Mouse (Mus musculus) neural tube, embryonic 12.5 days (tissue): ENCODE measurements around the gene Agtrap. TPM values are rescaled to one million over a fixed set of nuclear protein-coding genes. Genes with fewer than 3 reads are reported as not detected.

Source experiments
- ATAC-seq: fragments of 200-750 bp; cut with Nextera tagmentation; 2 replicates; pipeline ENCODE4 v1.8.0; 2017; ENCODE audit warnings: low read depth, mild to moderate bottlenecking, moderate TSS enrichment, moderate library complexity; ENCODE audit not compliant: low FRiP score
- H3K27ac ChIP-seq: fragments of 300-500 bp; sonication (generic); 2 replicates; pipeline ENCODE4 v1.5.1; 2016
- H3K27me3 ChIP-seq: fragments of 300-500 bp; sonication (generic); replicated peaks from 2 replicates; pipeline ENCODE4 v1.6.1; 2016; ENCODE audit warnings: mild to moderate bottlenecking
- H3K36me3 ChIP-seq: fragments of 300-500 bp; sonication (generic); 2 replicates; pipeline ENCODE4 v1.6.1; 2016; ENCODE audit warnings: mild to moderate bottlenecking
- H3K4me1 ChIP-seq: fragments of 300-500 bp; sonication (generic); 2 replicates; pipeline ENCODE4 v1.6.1; 2016
- H3K4me2 ChIP-seq: fragments of 300-500 bp; sonication (generic); replicated peaks from 2 replicates; pipeline ENCODE4 v1.6.1; 2016; ENCODE audit warnings: mild to moderate bottlenecking
- H3K4me3 ChIP-seq: fragments of 300-500 bp; sonication (generic); 2 replicates; pipeline ENCODE4 v1.5.1; 2016
- H3K9ac ChIP-seq: fragments of 300-500 bp; sonication (generic); 2 replicates; pipeline ENCODE4 v1.6.1; 2016; ENCODE audit warnings: mild to moderate bottlenecking
- H3K9me3 ChIP-seq: fragments of 300-500 bp; sonication (generic); 2 replicates; pipeline ENCODE4 v1.6.1; 2016; ENCODE audit warnings: mild to moderate bottlenecking
- WGBS: fragments of 180-500 bp; shearing (Covaris S2); methylation state at CpG from one replicate; pipeline ENCODE4 v1.1.7; 2016; 5-methylcytosine and 5-hydroxymethylcytosine counted together
- polyA plus RNA-seq: library from polyadenylated mRNA; unstranded; fragments of >200 nt; fragmentation: Nextera tagmentation; extraction: Ambion mirVana; gene quantifications from 2 replicates; pipeline ENCODE4 v1.2.1, GENCODE M21; 2016

The Agtrap gene
- polyA plus RNA-seq, 1 experiment from 2014 or later: 10.2 TPM

GRCm38 (mm10) chr4:148083176-148083899 is 4.5 kb downstream of the Agtrap start:
- Histone ChIP-seq H3K4me1 (peaks cover 40% of the 10 kb centered on the region), H3K9me3 (no peaks in the 10 kb centered on the region), H3K4me3 (no peak overlapping the region), H3K9ac (0 out of 2 replicates have a peak overlapping the region, but pooled peaks have one; percentile 21), H3K36me3 (0 out of 2 replicates have a peak, but pooled peaks cover 4% of the 10 kb centered on the region), H3K4me2 (no peak overlapping the region), H3K27ac (no peak overlapping the region), H3K27me3 (no peaks in the 10 kb centered on the region)
- WGBS: 63% methylated on average over 21 of the region's 21 CpGs
- ATAC-seq: no peak

GRCm38 (mm10) chr4:148082257-148083044 is 5.4 kb downstream of the Agtrap start:
- Histone ChIP-seq H3K27ac (no peak overlapping the region), H3K27me3 (no peaks in the 10 kb centered on the region), H3K4me1 (peaks cover 32% of the 10 kb centered on the region), H3K9ac (0 out of 2 replicates have a peak overlapping the region, but pooled peaks have one; percentile 21), H3K4me3 (no peak overlapping the region), H3K9me3 (no peaks in the 10 kb centered on the region), H3K36me3 (0 out of 2 replicates have a peak, but pooled peaks cover 4% of the 10 kb centered on the region), H3K4me2 (no peak overlapping the region)
- WGBS: 54% methylated on average over 12 of the region's 12 CpGs
- no peak for ATAC-seq

- Histone ChIP-seq H3K4me2 (no peak overlapping the region), H3K9ac (no peak overlapping the region), H3K4me3 (no peak overlapping the region), H3K36me3 (0 out of 2 replicates have a peak, but pooled peaks cover 4% of the 10 kb centered on the region), H3K9me3 (no peaks in the 10 kb centered on the region), H3K27me3 (no peaks in the 10 kb centered on the region), H3K27ac (no peak overlapping the region), H3K4me1 (peaks cover 21% of the 10 kb centered on the region)
- 92% methylated on average over 10 of the region's 10 CpGs for WGBS
- ATAC-seq: no peak
Measured at GRCm38 (mm10) chr4:148081201-148081600, 6.6 kb downstream of the Agtrap start.

GRCm38 (mm10) chr4:148080597-148080973 is 7.2 kb downstream of the Agtrap start:
- Histone ChIP-seq H3K36me3 (0 out of 2 replicates have a peak, but pooled peaks cover 4% of the 10 kb centered on the region), H3K27ac (no peak overlapping the region), H3K4me3 (no peak overlapping the region), H3K4me1 (peaks cover 15% of the 10 kb centered on the region), H3K9me3 (no peaks in the 10 kb centered on the region), H3K27me3 (no peaks in the 10 kb centered on the region), H3K9ac (no peak overlapping the region), H3K4me2 (no peak overlapping the region)
- ATAC-seq: no peak
- 79% methylated on average over 1 of the region's 1 CpGs for WGBS

GRCm38 (mm10) chr4:148079944-148080596 is 7.8 kb downstream of the Agtrap start:
- peaks cover 10% of the 10 kb centered on the region for H3K4me1 ChIP-seq
- no peak for ATAC-seq
- H3K27me3 ChIP-seq: no peaks in the 10 kb centered on the region
- no peak overlapping the region for H3K27ac ChIP-seq
- H3K36me3 ChIP-seq: 0 out of 2 replicates have a peak, but pooled peaks cover 4% of the 10 kb centered on the region
- H3K4me2 ChIP-seq: no peak overlapping the region
- WGBS: 90% methylated on average over 8 of the region's 8 CpGs
- H3K9me3 ChIP-seq: no peaks in the 10 kb centered on the region
- no peak overlapping the region for H3K9ac ChIP-seq
- no peak overlapping the region for H3K4me3 ChIP-seq

- Histone ChIP-seq H3K9ac (no peak overlapping the region), H3K36me3 (0 out of 2 replicates have a peak, but pooled peaks cover 4% of the 10 kb centered on the region), H3K27me3 (no peaks in the 10 kb centered on the region), H3K4me3 (no peak overlapping the region), H3K9me3 (no peaks in the 10 kb centered on the region), H3K4me1 (peaks cover 5% of the 10 kb centered on the region), H3K27ac (no peak overlapping the region), H3K4me2 (no peak overlapping the region)
- 75% methylated on average over 6 of the region's 6 CpGs for WGBS
- no peak for ATAC-seq
Measured at GRCm38 (mm10) chr4:148079212-148079611, 8.6 kb downstream of the Agtrap start.

- ATAC-seq: no peak
- WGBS: 91% methylated on average over 6 of the region's 6 CpGs
- H3K27me3 ChIP-seq: no peaks in the 10 kb centered on the region
- H3K36me3 ChIP-seq: 0 out of 2 replicates have a peak, but pooled peaks cover 4% of the 10 kb centered on the region
- H3K4me1 ChIP-seq: no peaks in the 10 kb centered on the region
- H3K4me3 ChIP-seq: no peak overlapping the region
- no peaks in the 10 kb centered on the region for H3K9me3 ChIP-seq
- H3K4me2 ChIP-seq: no peak overlapping the region
- H3K9ac ChIP-seq: no peak overlapping the region
- H3K27ac ChIP-seq: no peak overlapping the region
Measured at GRCm38 (mm10) chr4:148075881-148076280, 11.9 kb downstream of the Agtrap start.

- H3K4me2 ChIP-seq: peak overlapping the region; percentile 53
- 40% methylated on average over 21 of the region's 21 CpGs for WGBS
- ATAC-seq: 0 out of 2 replicates have a peak, but pooled peaks have one; percentile 30
- no peak overlapping the region for H3K27ac ChIP-seq
- H3K36me3 ChIP-seq: no peaks in the 10 kb centered on the region
- no peaks in the 10 kb centered on the region for H3K27me3 ChIP-seq
- H3K4me1 ChIP-seq: no peaks in the 10 kb centered on the region
- no peak overlapping the region for H3K9ac ChIP-seq
- no peaks in the 10 kb centered on the region for H3K9me3 ChIP-seq
- peak overlapping the region; percentile 15; the same call in 1 of the 2 replicates for H3K4me3 ChIP-seq
Measured at GRCm38 (mm10) chr4:148075259-148075658, 12.6 kb downstream of the Agtrap start.

- peak overlapping the region; percentile 53 for H3K4me2 ChIP-seq
- H3K9ac ChIP-seq: no peak overlapping the region
- no peaks in the 10 kb centered on the region for H3K4me1 ChIP-seq
- ATAC-seq: no peak
- 53% methylated on average over 17 of the region's 17 CpGs for WGBS
- H3K27ac ChIP-seq: no peak overlapping the region
- H3K36me3 ChIP-seq: no peaks in the 10 kb centered on the region
- no peaks in the 10 kb centered on the region for H3K27me3 ChIP-seq
- no peaks in the 10 kb centered on the region for H3K9me3 ChIP-seq
- peak overlapping the region; percentile 15; the same call in 1 of the 2 replicates for H3K4me3 ChIP-seq
Measured at GRCm38 (mm10) chr4:148074521-148075189, 13.2 kb downstream of the Agtrap start.

- Histone ChIP-seq H3K9ac (no peak overlapping the region), H3K9me3 (no peaks in the 10 kb centered on the region), H3K4me1 (no peaks in the 10 kb centered on the region), H3K27ac (no peak overlapping the region), H3K4me3 (no peak overlapping the region), H3K27me3 (no peaks in the 10 kb centered on the region), H3K36me3 (no peaks in the 10 kb centered on the region), H3K4me2 (no peak overlapping the region)
- ATAC-seq: no peak
- WGBS: 62% methylated on average over 5 of the region's 5 CpGs
Measured at GRCm38 (mm10) chr4:148071508-148071907, 16.3 kb downstream of the Agtrap start.

- H3K9me3 ChIP-seq: no peaks in the 10 kb centered on the region
- ATAC-seq: no peak
- H3K9ac ChIP-seq: no peak overlapping the region
- H3K4me1 ChIP-seq: peaks cover 3% of the 10 kb centered on the region; the same call in 1 of the 2 replicates
- H3K27ac ChIP-seq: no peak overlapping the region
- 84% methylated on average over 9 of the region's 9 CpGs for WGBS
- H3K36me3 ChIP-seq: no peaks in the 10 kb centered on the region
- H3K4me2 ChIP-seq: no peak overlapping the region
- no peak overlapping the region for H3K4me3 ChIP-seq
- H3K27me3 ChIP-seq: no peaks in the 10 kb centered on the region
Measured at GRCm38 (mm10) chr4:148069602-148070218, 18.1 kb downstream of the Agtrap start.
